In genomic region chr10:111420195-111420838, GRCm38 (mm10) we compare ENCODE assay signal across 7 mouse cellular contexts. TPM values are rescaled to one million over a fixed set of nuclear protein-coding genes. Genes with fewer than 3 reads are reported as not detected.
DNase-seq lines count a peak whose midpoint lies in the region; ATAC-seq lines count a peak whose summit lies in the region.

No protein-coding gene starts in this region.

- intact Hi-C loops in left cerebral cortex, postnatal 14 days (cut with DNase I): no loop called here
- intact Hi-C loops in left cerebral cortex, postnatal 10 days (cut with DNase I): no loop called here

- peak overlapping the region; percentile 51 for H3K9ac ChIP-seq in forebrain, embryonic 14.5 days (ENCODE audit: low read length)

- peaks cover 13% of the 10 kb centered on the region; the same call in 1 of the 2 replicates for H3K4me1 ChIP-seq in forebrain, embryonic 14.5 days (ENCODE audit: control insufficient read depth, insufficient read depth, low read length)
- H3K4me1 ChIP-seq in limb, embryonic 10.5 days: peaks cover 43% of the 10 kb centered on the region

- H3K9me3 ChIP-seq in forebrain, embryonic 14.5 days (replicated peaks; ENCODE audit: control insufficient read depth, low read length): no peaks in the 10 kb centered on the region
- no peaks in the 10 kb centered on the region for H3K9me3 ChIP-seq in limb, embryonic 10.5 days (replicated peaks)

- H3K27ac ChIP-seq in forebrain, embryonic 14.5 days (ENCODE audit: low read depth, low read length): no peak overlapping the region
- peak overlapping the region; percentile 27; the same call in 1 of the 2 replicates for H3K27ac ChIP-seq in limb, embryonic 10.5 days

- WGBS in forebrain, embryonic 14.5 days: 6% methylated on average over 7 of the region's 7 CpGs
- WGBS in limb, embryonic 10.5 days: 20% methylated on average over 7 of the region's 7 CpGs

- H3K36me3 ChIP-seq in forebrain, embryonic 14.5 days (ENCODE audit: control insufficient read depth, insufficient read depth, low read length): no peaks in the 10 kb centered on the region
- H3K36me3 ChIP-seq in limb, embryonic 10.5 days: no peaks in the 10 kb centered on the region

- DNase-seq in left cerebral cortex, postnatal 14 days (ENCODE audit: low spot score in 2 of 2): peak; percentile 6 to 30
- no peak for DNase-seq in left cerebral cortex, postnatal 10 days (ENCODE audit: extremely low spot score in 1 of 2, low spot score in 2 of 2)
- DNase-seq in forebrain, embryonic 14.5 days (ENCODE audit: low spot score): peak; percentile 55
- DNase-seq in limb, embryonic 10.5 days (ENCODE audit: low spot score): no peak
- peak; percentile 40 for DNase-seq in retina, embryonic 14.5 days (ENCODE audit: low spot score)
- DNase-seq in spleen, adult 12 weeks (ENCODE audit: low spot score): no peak
- no peak for DNase-seq in frontal cortex, postnatal 14 days (ENCODE audit: low spot score in 2 of 2)

- H3K4me2 ChIP-seq in forebrain, embryonic 14.5 days (ENCODE audit: low read length): peak overlapping the region; percentile 65

- H3K4me3 ChIP-seq in forebrain, embryonic 14.5 days (ENCODE audit: low read depth, low read length): peak overlapping the region; percentile 27
- peak overlapping the region; percentile 42 for H3K4me3 ChIP-seq in limb, embryonic 10.5 days

- H3K27me3 ChIP-seq in forebrain, embryonic 14.5 days (replicated peaks; ENCODE audit: control insufficient read depth, insufficient read depth, low read length): no peaks in the 10 kb centered on the region
- H3K27me3 ChIP-seq in limb, embryonic 10.5 days (ENCODE audit: low read depth, poor library complexity, severe bottlenecking): no peaks in the 10 kb centered on the region

- peak; percentile 59; the same call in 1 of the 2 replicates for ATAC-seq in forebrain, embryonic 14.5 days

RNA-seq across cellular contexts. Expression of gene Nap1l1, which starts 52.7 kb away (rescaled TPM):
- total RNA-seq in left cerebral cortex, postnatal 14 days (2021): 100 to 1,000 TPM; 222 to 226 TPM
- total RNA-seq in left cerebral cortex, postnatal 10 days (2021): 100 to 1,000 TPM; 237 to 241 TPM
- polyA plus RNA-seq in forebrain, embryonic 14.5 days (2014; fragmentation: Nextera tagmentation; extraction: Ambion mirVana): 235 and 238 TPM in 2 replicates
- polyA plus RNA-seq in limb, embryonic 10.5 days (2016; fragmentation: Nextera tagmentation; extraction: Ambion mirVana): 343 and 349 TPM in 2 replicates

Comparison
In these comparisons a context has a peak if more than half of its experiments do, and no peak if none do; other contexts are left out.
1. DNase-seq: peak in left cerebral cortex, postnatal 14 days (2 of 2), forebrain, embryonic 14.5 days (single experiment) and retina, embryonic 14.5 days (single experiment); none in left cerebral cortex, postnatal 10 days (0 of 2), limb, embryonic 10.5 days (single experiment), spleen, adult 12 weeks (single experiment) and frontal cortex, postnatal 14 days (0 of 2).